Mouse (Mus musculus): Measurements from ENCODE around the gene Pawr. TPM values are rescaled to one million over a fixed set of nuclear protein-coding genes. Genes with fewer than 3 reads are reported as not detected.
A peak's percentile ranks its signal among the peaks of the same experiment; 100 is the strongest.

The Pawr gene
- polyA plus RNA-seq, 1 experiment, result 3.9 TPM

DNA sequence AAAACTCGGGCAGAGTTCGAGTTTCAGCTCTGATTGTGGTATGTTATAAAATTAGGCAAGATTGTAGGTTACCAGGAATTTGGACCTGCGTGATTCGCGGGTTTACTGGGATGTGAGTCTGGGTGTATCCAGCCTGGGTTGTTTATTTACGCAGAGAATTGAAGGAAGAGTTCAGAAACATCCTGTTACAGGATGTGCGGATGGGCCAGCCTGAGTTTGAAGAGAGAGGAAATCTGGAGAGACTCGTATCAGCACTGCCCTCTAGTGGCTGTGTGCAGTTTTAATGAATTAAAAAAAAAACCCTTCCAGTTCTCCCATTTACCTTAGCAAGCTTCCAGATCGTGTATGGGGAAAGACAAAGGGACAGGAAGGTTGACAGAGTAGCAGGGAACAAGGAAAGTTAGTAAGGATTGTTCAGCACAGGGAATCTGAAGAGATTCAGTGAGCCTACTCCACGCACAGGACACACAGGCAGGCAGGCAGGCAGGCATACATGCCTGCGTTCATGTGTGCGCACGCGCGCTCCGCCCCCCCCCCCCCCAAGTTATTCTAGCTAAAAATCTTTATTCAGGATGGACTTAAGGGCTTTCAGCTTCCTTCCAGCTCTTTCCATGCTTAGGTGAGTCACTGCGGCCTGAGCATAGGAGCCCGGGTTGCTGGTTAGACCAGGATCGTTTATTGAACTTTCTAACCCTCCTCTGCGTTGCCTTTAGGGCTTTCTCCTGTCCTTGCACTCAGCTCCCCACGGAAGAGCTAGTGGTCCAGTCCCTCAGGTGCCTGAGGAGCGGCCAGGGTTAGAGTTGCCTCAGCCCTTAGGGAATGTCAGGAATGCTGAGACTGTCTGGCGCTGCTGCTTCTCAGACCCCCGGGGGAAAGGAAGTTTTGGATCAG, 114.4 kb downstream of the Pawr start:
- no peaks in the 10 kb centered on the region for H3K36me3 ChIP-seq (ENCODE audit: control insufficient read depth, insufficient read depth, low read length)
- peak; percentile 15 for DNase-seq
- no peaks in the 10 kb centered on the region for H3K27me3 ChIP-seq (ENCODE audit: control insufficient read depth, insufficient read depth, low read length)
- H3K4me3 ChIP-seq (ENCODE audit: control insufficient read depth, insufficient read depth, low read length), result no peak overlapping the region
- no peaks in the 10 kb centered on the region for H3K4me1 ChIP-seq (replicated peaks; ENCODE audit: control insufficient read depth, insufficient read depth, low read length)
- 9% methylated on average over 24 of the region's 24 CpGs for WGBS
- H3K27ac ChIP-seq (ENCODE audit: control insufficient read depth, insufficient read depth, low read length), result peak overlapping the region; percentile 41; the same call in 1 of the 2 replicates
- TF ChIP-seq CTCF (IDR thresholded peaks at IDR 0.05; ENCODE audit: borderline replicate concordance, control insufficient read depth, extremely low read depth, insufficient read depth, low read length, poor library complexity) (peak; percentile 42; the same call in 1 of the 2 replicates), POLR2A (IDR thresholded peaks at IDR 0.05; ENCODE audit: control insufficient read depth, extremely low read depth, insufficient read depth, low read length, poor library complexity) (no peak)

DNA sequence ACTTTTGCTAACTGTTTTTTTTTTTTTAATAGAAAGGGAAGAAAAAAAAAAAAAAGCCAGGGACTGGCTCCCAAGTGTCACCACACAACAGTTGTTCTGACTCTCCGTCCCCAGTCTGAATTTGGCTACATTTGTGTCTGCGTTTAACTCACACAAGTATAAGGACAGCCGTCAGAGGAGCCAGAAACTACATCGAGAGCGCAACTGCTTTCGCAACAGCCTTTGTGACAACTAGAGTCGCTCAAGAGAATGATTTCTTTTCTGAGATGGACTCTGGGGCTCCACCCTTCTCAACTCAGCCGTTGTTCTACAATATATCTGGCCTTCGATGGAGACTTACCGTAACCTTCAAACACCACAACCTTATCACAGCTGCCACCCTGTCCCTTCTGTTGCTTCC, 115.3 kb downstream of the Pawr start:
- H3K36me3 ChIP-seq (ENCODE audit: control insufficient read depth, insufficient read depth, low read length), result no peaks in the 10 kb centered on the region
- H3K4me3 ChIP-seq (ENCODE audit: control insufficient read depth, insufficient read depth, low read length), result no peak overlapping the region
- no peaks in the 10 kb centered on the region for H3K4me1 ChIP-seq (replicated peaks; ENCODE audit: control insufficient read depth, insufficient read depth, low read length)
- TF ChIP-seq POLR2A (IDR thresholded peaks at IDR 0.05; ENCODE audit: control insufficient read depth, extremely low read depth, insufficient read depth, low read length, poor library complexity) (no peak), CTCF (IDR thresholded peaks at IDR 0.05; ENCODE audit: borderline replicate concordance, control insufficient read depth, extremely low read depth, insufficient read depth, low read length, poor library complexity) (no peak)
- no peak overlapping the region for H3K27ac ChIP-seq (ENCODE audit: control insufficient read depth, insufficient read depth, low read length)
- no peaks in the 10 kb centered on the region for H3K27me3 ChIP-seq (ENCODE audit: control insufficient read depth, insufficient read depth, low read length)
- 56% methylated on average over 10 of the region's 10 CpGs for WGBS
- DNase-seq, result no peak

DNA sequence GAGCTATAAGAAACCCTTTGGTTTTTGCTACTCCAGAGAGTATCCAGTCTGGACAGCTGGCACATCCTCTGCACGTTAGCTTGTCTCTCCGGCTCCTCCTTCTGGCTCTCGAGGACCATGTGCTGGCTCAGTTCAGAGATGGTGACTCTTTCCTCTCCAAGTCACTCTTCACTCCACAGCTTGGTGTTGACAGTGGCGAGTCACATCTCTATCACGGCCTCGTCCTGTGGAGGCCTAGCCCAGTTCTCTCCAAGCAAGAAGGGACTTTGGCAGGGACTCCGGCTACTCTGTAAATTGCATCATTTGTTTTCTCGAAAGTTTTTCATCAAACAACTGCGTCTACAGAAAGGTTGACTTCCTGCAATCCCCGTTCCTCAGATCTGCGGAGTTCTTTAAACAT, 116.5 kb downstream of the Pawr start:
- H3K4me3 ChIP-seq (ENCODE audit: control insufficient read depth, insufficient read depth, low read length), result no peak overlapping the region
- no peak for DNase-seq
- TF ChIP-seq CTCF (IDR thresholded peaks at IDR 0.05; ENCODE audit: borderline replicate concordance, control insufficient read depth, extremely low read depth, insufficient read depth, low read length, poor library complexity) (no peak), POLR2A (IDR thresholded peaks at IDR 0.05; ENCODE audit: control insufficient read depth, extremely low read depth, insufficient read depth, low read length, poor library complexity) (no peak)
- H3K4me1 ChIP-seq (replicated peaks; ENCODE audit: control insufficient read depth, insufficient read depth, low read length), result no peaks in the 10 kb centered on the region
- H3K27me3 ChIP-seq (ENCODE audit: control insufficient read depth, insufficient read depth, low read length), result no peaks in the 10 kb centered on the region
- 93% methylated on average over 11 of the region's 11 CpGs for WGBS
- no peaks in the 10 kb centered on the region for H3K36me3 ChIP-seq (ENCODE audit: control insufficient read depth, insufficient read depth, low read length)
- H3K27ac ChIP-seq (ENCODE audit: control insufficient read depth, insufficient read depth, low read length), result no peak overlapping the region

DNA sequence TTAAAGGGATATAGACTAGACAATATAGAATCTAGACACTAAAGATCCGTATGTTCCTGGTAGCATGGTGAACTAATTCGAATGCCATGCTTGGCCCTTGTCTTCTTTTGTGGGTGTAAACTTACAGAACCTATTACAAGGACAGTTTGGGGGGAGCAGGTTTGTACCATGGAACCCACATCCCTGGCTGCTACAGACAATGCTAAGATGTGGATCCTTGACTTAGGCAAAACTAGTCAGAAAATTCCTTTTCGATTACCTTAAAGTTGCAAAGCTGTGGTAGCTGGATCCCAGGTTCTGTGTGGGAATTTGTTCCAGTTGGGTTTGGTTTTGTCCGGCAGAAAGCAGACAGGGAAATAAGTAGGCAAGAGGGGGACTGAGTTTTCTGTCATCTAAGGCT, 118.5 kb downstream of the Pawr start:
- no peaks in the 10 kb centered on the region for H3K4me1 ChIP-seq (replicated peaks; ENCODE audit: control insufficient read depth, insufficient read depth, low read length)
- WGBS, result 94% methylated on average over 4 of the region's 4 CpGs

DNA sequence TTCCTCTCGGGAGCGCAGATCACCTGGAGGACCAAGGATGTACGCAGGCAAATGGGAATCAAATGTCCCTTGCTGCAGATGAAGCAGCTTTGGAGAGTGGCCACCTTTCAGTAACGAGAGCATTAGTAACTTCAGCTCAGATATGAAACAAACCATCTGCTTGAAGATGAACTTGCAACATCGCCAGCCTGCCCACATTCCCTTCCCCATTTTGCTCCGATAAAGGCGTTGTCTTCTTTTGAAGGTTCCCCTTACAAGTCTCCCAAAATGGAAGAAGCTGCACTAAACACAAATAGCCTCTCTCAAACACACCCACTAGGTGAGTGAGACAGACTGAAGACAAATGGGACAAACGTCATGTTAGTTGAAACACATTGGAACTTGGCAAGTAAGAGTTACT, 119.6 kb downstream of the Pawr start:
- TF ChIP-seq POLR2A (IDR thresholded peaks at IDR 0.05; ENCODE audit: control insufficient read depth, extremely low read depth, insufficient read depth, low read length, poor library complexity), result no peak
- TF ChIP-seq CTCF (IDR thresholded peaks at IDR 0.05; ENCODE audit: borderline replicate concordance, control insufficient read depth, extremely low read depth, insufficient read depth, low read length, poor library complexity), result no peak
- no peak for DNase-seq
- WGBS, result 90% methylated on average over 8 of the region's 8 CpGs
- Histone ChIP-seq H3K36me3 (ENCODE audit: control insufficient read depth, insufficient read depth, low read length) (no peaks in the 10 kb centered on the region), H3K27me3 (ENCODE audit: control insufficient read depth, insufficient read depth, low read length) (no peaks in the 10 kb centered on the region), H3K4me1 (replicated peaks; ENCODE audit: control insufficient read depth, insufficient read depth, low read length) (no peaks in the 10 kb centered on the region), H3K27ac (ENCODE audit: control insufficient read depth, insufficient read depth, low read length) (no peak overlapping the region), H3K4me3 (ENCODE audit: control insufficient read depth, insufficient read depth, low read length) (no peak overlapping the region)

More for the DNA sequence above, 118.5 kb downstream of the Pawr start:
- no peak for DNase-seq
- no peak for TF ChIP-seq CTCF (IDR thresholded peaks at IDR 0.05; ENCODE audit: borderline replicate concordance, control insufficient read depth, extremely low read depth, insufficient read depth, low read length, poor library complexity)
- Histone ChIP-seq H3K4me3 (ENCODE audit: control insufficient read depth, insufficient read depth, low read length) (no peak overlapping the region), H3K27ac (ENCODE audit: control insufficient read depth, insufficient read depth, low read length) (no peak overlapping the region), H3K36me3 (ENCODE audit: control insufficient read depth, insufficient read depth, low read length) (no peaks in the 10 kb centered on the region), H3K27me3 (ENCODE audit: control insufficient read depth, insufficient read depth, low read length) (no peaks in the 10 kb centered on the region)

DNA sequence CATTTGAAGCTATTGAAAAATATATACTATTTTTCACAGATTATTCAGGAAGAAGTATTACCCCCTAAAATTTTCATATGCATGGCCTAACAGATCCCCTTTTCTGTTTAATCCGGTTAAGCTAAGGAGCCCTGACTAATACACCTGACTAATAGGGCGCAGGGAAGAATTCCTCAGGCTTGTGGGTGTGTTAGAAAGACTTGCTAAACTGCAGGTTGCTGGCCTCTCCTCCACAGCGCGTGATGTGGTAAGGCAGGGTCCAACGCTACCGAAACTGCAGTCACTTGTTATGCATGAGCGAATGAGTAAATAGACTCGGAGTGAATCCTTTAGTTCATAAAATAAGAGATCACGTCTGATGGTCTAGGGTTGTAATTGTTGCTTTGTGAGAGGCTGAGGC, 120.5 kb downstream of the Pawr start:
- DNase-seq, result no peak
- no peaks in the 10 kb centered on the region for H3K4me1 ChIP-seq (replicated peaks; ENCODE audit: control insufficient read depth, insufficient read depth, low read length)
- TF ChIP-seq CTCF (IDR thresholded peaks at IDR 0.05; ENCODE audit: borderline replicate concordance, control insufficient read depth, extremely low read depth, insufficient read depth, low read length, poor library complexity) (no peak), POLR2A (IDR thresholded peaks at IDR 0.05; ENCODE audit: control insufficient read depth, extremely low read depth, insufficient read depth, low read length, poor library complexity) (no peak)
- 97% methylated on average over 9 of the region's 9 CpGs for WGBS
- no peaks in the 10 kb centered on the region for H3K27me3 ChIP-seq (ENCODE audit: control insufficient read depth, insufficient read depth, low read length)
- H3K4me3 ChIP-seq (ENCODE audit: control insufficient read depth, insufficient read depth, low read length), result no peak overlapping the region
- H3K36me3 ChIP-seq (ENCODE audit: control insufficient read depth, insufficient read depth, low read length), result no peaks in the 10 kb centered on the region
- H3K27ac ChIP-seq (ENCODE audit: control insufficient read depth, insufficient read depth, low read length), result no peak overlapping the region

Measured in thymus, adult 2 months (tissue).